ENCODE assay signal across 12 mouse cellular contexts in the genomic region with DNA sequence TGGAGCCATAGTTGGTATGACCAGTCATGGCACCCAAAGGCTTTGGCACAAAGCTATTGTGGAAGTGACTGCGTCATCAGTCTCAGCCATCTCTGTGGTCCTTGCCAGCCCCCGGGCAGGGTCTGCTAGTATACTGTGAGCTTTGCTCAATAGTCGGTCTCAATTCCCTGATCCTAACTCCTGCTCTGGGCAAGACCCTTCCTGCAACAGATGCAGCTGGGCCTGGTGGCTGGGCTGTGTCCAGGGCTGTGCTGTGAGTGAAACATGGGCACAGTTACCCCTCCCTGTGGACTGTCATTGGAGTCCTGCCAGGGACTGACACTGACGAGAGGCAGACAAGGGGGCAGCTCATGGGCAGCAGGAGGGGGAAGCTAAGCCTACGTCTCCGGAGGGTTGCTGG. TPM values are rescaled to one million over a fixed set of nuclear protein-coding genes. Genes with fewer than 3 reads are reported as not detected.
DNase-seq lines count a peak whose midpoint lies in the region; ATAC-seq and TF ChIP-seq lines count a peak whose summit lies in the region.
"Had no signal": no experiment of that assay in that cellular context is flagged by ENCODE, and none has a peak within 500 bp of the region (broad histone marks: within the 10 kb centered on the region; RNA-seq: fewer than 3 reads in every experiment).

No protein-coding gene starts in this region.

- no peak overlapping the region for H3K4me3 ChIP-seq in heart, embryonic 11.5 days (ENCODE audit: low read depth, low read length)
- H3K4me3 ChIP-seq in intestine, embryonic 15.5 days (replicated peaks), result no peak overlapping the region
- H3K4me3 ChIP-seq: embryonic facial prominence, embryonic 15.5 days; liver, embryonic 13.5 days; megakaryocyte, embryonic 14.5 days had no signal

- no peaks in the 10 kb centered on the region for H3K9me3 ChIP-seq in heart, embryonic 11.5 days (replicated peaks; ENCODE audit: control insufficient read depth, low read length)
- no peaks in the 10 kb centered on the region for H3K9me3 ChIP-seq in intestine, embryonic 15.5 days
- H3K9me3 ChIP-seq: embryonic facial prominence, embryonic 15.5 days; liver, embryonic 13.5 days; megakaryocyte, embryonic 14.5 days had no signal

- no peak overlapping the region for H3K9ac ChIP-seq in heart, embryonic 11.5 days (ENCODE audit: low read depth, low read length)
- no peak overlapping the region for H3K9ac ChIP-seq in intestine, embryonic 15.5 days
- H3K9ac ChIP-seq: embryonic facial prominence, embryonic 15.5 days; liver, embryonic 13.5 days had no signal

- DNase-seq in gastrocnemius, adult 18-20 months (ENCODE audit: low spot score), result peak; percentile 28
- DNase-seq in gastrocnemius, postnatal 10 days, result no peak
- DNase-seq in brain, embryonic 14.5 days (ENCODE audit: low read depth), result peak; percentile 73
- no peak for DNase-seq in right cerebral cortex, postnatal 36 days (ENCODE audit: low spot score in 2 of 2)
- DNase-seq in spleen, postnatal 14 days (ENCODE audit: low spot score in 2 of 2), result no peak
- no peak for DNase-seq in c-Kit-positive CD71-positive TER-119-positive erythroid progenitor cells, embryonic 14.5 days (ENCODE audit: low spot score)
- DNase-seq: kidney, adult 9 months; liver, embryonic 13.5 days had no signal

- no peak; the same call in 1 of the 2 replicates for ATAC-seq in heart, embryonic 11.5 days (replicated peaks; ENCODE audit: insufficient number of reproducible peaks, low FRiP score, low TSS enrichment)
- ATAC-seq in intestine, embryonic 15.5 days, result peak; percentile 57; the same call in 1 of the 2 replicates

- H3K4me1 ChIP-seq in heart, embryonic 11.5 days (ENCODE audit: control insufficient read depth, insufficient read depth, low read length), result peaks cover 38% of the 10 kb centered on the region
- peaks cover 19% of the 10 kb centered on the region; the same call in 1 of the 2 replicates for H3K4me1 ChIP-seq in intestine, embryonic 15.5 days (replicated peaks)
- H3K4me1 ChIP-seq: liver, embryonic 13.5 days had no signal

- H3K27ac ChIP-seq in heart, embryonic 11.5 days (ENCODE audit: low read depth, low read length), result peak overlapping the region; percentile 32; the same call in 1 of the 2 replicates
- no peak overlapping the region for H3K27ac ChIP-seq in intestine, embryonic 15.5 days
- H3K27ac ChIP-seq: embryonic facial prominence, embryonic 15.5 days; liver, embryonic 13.5 days had no signal

- no peak for TF ChIP-seq CTCF in brain, embryonic 14.5 days (IDR thresholded peaks at IDR 0.05; ENCODE audit: borderline replicate concordance, extremely low read depth, insufficient read depth, insufficient read length)

- H3K36me3 ChIP-seq in heart, embryonic 11.5 days (ENCODE audit: control insufficient read depth, insufficient read depth, low read length), result no peaks in the 10 kb centered on the region
- H3K36me3 ChIP-seq in intestine, embryonic 15.5 days, result no peaks in the 10 kb centered on the region
- H3K36me3 ChIP-seq: embryonic facial prominence, embryonic 15.5 days; liver, embryonic 13.5 days had no signal

- TF ChIP-seq POLR2A in brain, embryonic 14.5 days (IDR thresholded peaks at IDR 0.05; ENCODE audit: borderline replicate concordance, extremely low read depth, insufficient read depth, insufficient read length, poor library complexity, severe bottlenecking), result no peak

- peaks cover 48% of the 10 kb centered on the region for H3K27me3 ChIP-seq in heart, embryonic 11.5 days (ENCODE audit: control insufficient read depth, insufficient read depth, low read length)
- peaks cover 58% of the 10 kb centered on the region for H3K27me3 ChIP-seq in intestine, embryonic 15.5 days (replicated peaks)

- peak overlapping the region; percentile 20; the same call in 1 of the 2 replicates for H3K4me2 ChIP-seq in heart, embryonic 11.5 days
- no peak overlapping the region for H3K4me2 ChIP-seq in intestine, embryonic 15.5 days (replicated peaks)
- H3K4me2 ChIP-seq: embryonic facial prominence, embryonic 15.5 days; liver, embryonic 13.5 days had no signal

- WGBS in heart, embryonic 11.5 days (ENCODE audit: insufficient replicate concordance), result 45% methylated on average over 6 of the region's 6 CpGs
- WGBS in intestine, embryonic 15.5 days, result 51% methylated on average over 6 of the region's 6 CpGs

RNA-seq across cellular contexts. Expression of a gene that starts 2.6 kb away (rescaled TPM):
- total RNA-seq in gastrocnemius, adult 18-20 months (2021), result 10 to 100 TPM; 48.6 to 67.1 TPM
- 10 to 100 TPM; 21.6 to 33.9 TPM for total RNA-seq in gastrocnemius, postnatal 10 days (2021)
- polyA plus RNA-seq in brain, embryonic 14.5 days (2012; rRNA removed), result 4.4 and 7.3 TPM in 2 replicates
- polyA plus RNA-seq in heart, embryonic 11.5 days (2014; fragmentation: Nextera tagmentation; extraction: Ambion mirVana), result 1.5 and 2.0 TPM in 2 replicates
- 1.6 and 1.9 TPM in 2 replicates for polyA plus RNA-seq in intestine, embryonic 15.5 days (2015; fragmentation: Nextera tagmentation; extraction: Ambion mirVana)

Comparison
In these comparisons a context has a peak if more than half of its experiments do, and no peak if none do; other contexts are left out.
1. DNase-seq: peak in gastrocnemius, adult 18-20 months (single experiment) and brain, embryonic 14.5 days (single experiment); none in gastrocnemius, postnatal 10 days (single experiment), right cerebral cortex, postnatal 36 days (0 of 2), spleen, postnatal 14 days (0 of 2) and c-Kit-positive CD71-positive TER-119-positive erythroid progenitor cells, embryonic 14.5 days (single experiment).